Mouse (Mus musculus) kidney, adult 9 months (tissue): ENCODE results near the gene Prr19.

ENCODE experiments used
- DNase-seq: peaks from one replicate; pipeline ENCODE4 v3.0.0; 2022

Gene Prr19

GRCm38 (mm10) chr7:25301063-25301462 is at the start of gene Prr19:
TSS of gene Prr19 (plus strand) at chr7:25301411.
- no peak for DNase-seq

GRCm38 (mm10) chr7:25251822-25252221 is 49.4 kb upstream of the Prr19 start:
- DNase-seq = no peak

- DNase-seq = no peak
Measured at GRCm38 (mm10) chr7:25261896-25262295, 39.3 kb upstream of the Prr19 start.

- DNase-seq = no peak
Measured at GRCm38 (mm10) chr7:25263968-25264870, 37.0 kb upstream of the Prr19 start.

- DNase-seq = peak; percentile 13
Measured at GRCm38 (mm10) chr7:25265743-25266142, 35.5 kb upstream of the Prr19 start.

GRCm38 (mm10) chr7:25266180-25266962 is 34.8 kb upstream of the Prr19 start:
- peak; percentile 16 for DNase-seq

- peak; percentile 100 for DNase-seq
Measured at GRCm38 (mm10) chr7:25267301-25267750, 33.9 kb upstream of the Prr19 start, which contains the start of gene Cic. TSS of gene Cic (plus strand) at chr7:25267704.

GRCm38 (mm10) chr7:25267751-25268463 is 33.3 kb upstream of the Prr19 start:
- DNase-seq = peak; percentile 100

GRCm38 (mm10) chr7:25268588-25268987 is 32.6 kb upstream of the Prr19 start:
- DNase-seq = no peak

- no peak for DNase-seq
Measured at GRCm38 (mm10) chr7:25269029-25269428, 32.2 kb upstream of the Prr19 start.

- no peak for DNase-seq
Measured at GRCm38 (mm10) chr7:25269545-25270271, 31.5 kb upstream of the Prr19 start.

- no peak for DNase-seq
Measured at GRCm38 (mm10) chr7:25270652-25271633, 30.3 kb upstream of the Prr19 start.

- DNase-seq = no peak
Measured at GRCm38 (mm10) chr7:25271651-25272444, 29.4 kb upstream of the Prr19 start.

GRCm38 (mm10) chr7:25272445-25273258 is 28.6 kb upstream of the Prr19 start:
- DNase-seq = no peak

GRCm38 (mm10) chr7:25273259-25274241 is 27.7 kb upstream of the Prr19 start:
- no peak for DNase-seq

GRCm38 (mm10) chr7:25274571-25274970 is 26.6 kb upstream of the Prr19 start:
- DNase-seq = no peak

- DNase-seq = no peak
Measured at GRCm38 (mm10) chr7:25274996-25275395, 26.2 kb upstream of the Prr19 start.
